Mouse (Mus musculus) adipocyte (in vitro differentiated cells): Measurements from ENCODE around the gene Gm9857.
A peak's percentile ranks its signal among the peaks of the same experiment; 100 is the strongest.

Source experiments
- DNase-seq: peaks from one replicate; pipeline ENCODE4 v3.0.0-alpha.2; 2016; ENCODE audit warnings: low spot score

Gene Gm9857

DNA sequence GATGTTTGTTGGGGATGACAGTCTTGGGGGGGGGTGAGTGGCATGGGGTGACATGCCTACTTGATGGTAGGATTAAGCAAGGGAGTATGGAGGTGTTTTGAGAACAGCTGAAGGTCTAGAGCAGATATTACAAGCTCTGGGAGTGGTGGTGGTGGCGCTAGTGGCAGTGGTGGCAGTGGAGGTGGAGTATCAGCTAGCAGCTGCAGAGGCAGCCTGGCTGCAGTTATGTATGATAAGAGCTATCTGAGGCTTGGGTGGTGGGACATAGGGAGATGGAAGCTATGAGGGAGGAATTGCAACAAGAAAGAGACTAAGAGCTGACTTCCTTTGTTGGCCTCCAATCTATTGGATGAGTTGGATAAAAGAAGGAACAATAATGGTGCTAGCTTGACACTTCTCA, 18.4 kb downstream of the Gm9857 start:
- no peak for DNase-seq

DNA sequence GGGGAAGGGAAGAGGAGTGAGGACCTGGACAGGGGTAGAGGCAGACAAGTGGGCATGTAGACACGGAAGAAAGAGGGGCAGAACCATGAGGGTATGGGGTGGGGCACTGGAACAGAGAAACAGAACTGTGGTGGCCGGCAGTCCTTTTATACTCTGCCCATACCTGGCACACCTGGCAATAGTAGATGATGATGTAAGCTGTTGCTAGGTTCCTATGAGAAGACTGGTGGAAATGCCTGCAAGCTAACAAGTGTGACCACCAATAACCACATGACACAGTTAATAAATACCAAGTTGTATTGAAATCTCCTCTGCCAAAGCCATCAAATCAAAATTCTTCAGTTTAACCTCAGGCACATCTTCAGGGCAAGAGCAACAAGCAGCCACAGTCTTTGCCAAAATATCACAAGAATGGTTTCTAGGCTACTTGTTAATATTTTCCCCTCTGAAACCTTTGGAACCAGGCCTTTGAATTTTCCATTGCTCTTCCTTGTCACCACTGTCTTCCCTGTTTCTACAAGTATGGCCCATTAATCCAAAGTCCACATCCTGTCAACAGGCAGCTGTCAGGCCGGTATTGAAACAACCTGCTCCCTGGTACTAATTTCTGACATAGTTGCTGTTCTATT, 19.7 kb downstream of the Gm9857 start:
- peak; percentile 5 for DNase-seq

DNA sequence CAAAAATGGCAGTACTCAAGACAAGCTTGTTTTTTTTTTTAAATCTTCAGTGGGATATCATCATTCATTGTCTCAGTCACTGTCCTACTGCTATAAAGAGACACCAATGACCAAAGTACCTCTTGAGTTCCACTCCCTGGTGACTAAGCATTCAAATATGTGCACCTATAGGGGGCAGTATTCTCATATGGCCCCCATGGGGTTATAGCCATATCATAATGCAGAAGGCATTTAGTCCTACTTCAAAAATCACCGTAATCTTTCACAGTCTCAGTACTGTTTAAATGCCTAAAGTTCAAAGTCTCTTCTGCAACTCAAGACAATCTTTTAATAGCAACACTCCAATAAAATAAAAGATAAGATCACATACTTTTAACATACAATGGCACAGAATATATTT, 21.4 kb downstream of the Gm9857 start:
- DNase-seq, result no peak

DNA sequence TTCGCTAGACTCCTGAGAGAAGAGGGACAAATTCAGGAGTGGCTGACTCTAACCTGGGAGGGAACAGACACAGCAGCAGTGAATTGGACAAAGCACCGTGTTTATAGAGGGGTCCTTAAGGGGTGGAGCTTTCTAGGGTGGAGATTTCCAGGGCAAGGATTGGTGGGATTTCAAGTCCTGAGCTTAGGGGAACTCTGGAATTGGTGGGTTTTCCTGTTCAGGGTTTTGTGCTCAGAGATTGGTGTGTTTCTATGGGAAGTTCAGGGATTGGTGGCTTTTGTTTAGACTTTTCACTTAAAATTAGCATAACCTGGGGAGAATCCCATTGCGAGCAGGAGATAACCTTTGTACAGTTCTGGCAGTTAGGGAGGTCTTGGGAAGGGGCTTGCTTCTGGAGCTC, 22.3 kb downstream of the Gm9857 start:
- no peak for DNase-seq

DNA sequence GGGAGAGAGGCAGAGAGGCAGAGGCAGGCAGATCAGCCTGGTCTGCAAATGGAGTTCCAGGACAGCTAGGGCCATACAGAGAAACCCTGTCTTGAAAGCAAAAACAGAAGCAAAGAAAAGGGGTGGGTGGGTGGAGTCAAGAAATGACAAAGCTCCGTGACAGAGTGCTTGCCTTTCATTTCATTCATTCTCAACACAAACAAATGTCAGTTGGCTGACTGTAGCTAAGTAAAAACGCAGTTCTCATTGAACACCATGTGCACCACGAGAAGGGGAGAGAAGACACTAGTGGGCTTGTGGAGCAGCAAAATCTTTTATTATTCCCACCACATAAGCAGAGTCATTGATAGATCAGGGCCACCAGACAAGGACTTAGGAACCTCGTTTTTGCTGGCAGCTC, 23.4 kb downstream of the Gm9857 start:
- DNase-seq, result no peak

DNA sequence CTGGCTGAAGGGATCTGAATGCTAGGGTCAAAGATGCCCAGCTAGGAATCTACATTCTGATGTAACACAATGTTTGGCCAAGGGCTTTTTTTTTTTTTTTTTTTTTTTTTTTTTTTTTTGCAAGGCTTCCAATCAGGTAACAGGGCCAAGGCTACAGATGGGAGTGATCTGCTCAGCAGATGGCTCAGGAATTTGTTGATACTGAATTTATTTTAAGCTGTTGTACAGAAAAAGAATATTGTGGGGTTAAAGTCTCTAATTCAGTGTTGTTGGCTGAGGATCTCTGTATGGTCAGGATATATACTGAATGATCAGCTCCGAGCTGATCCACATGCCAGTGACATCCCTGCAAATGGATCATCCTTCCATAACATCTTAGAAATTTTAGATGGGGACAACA, 24.2 kb downstream of the Gm9857 start:
- peak; percentile 53 for DNase-seq

DNA sequence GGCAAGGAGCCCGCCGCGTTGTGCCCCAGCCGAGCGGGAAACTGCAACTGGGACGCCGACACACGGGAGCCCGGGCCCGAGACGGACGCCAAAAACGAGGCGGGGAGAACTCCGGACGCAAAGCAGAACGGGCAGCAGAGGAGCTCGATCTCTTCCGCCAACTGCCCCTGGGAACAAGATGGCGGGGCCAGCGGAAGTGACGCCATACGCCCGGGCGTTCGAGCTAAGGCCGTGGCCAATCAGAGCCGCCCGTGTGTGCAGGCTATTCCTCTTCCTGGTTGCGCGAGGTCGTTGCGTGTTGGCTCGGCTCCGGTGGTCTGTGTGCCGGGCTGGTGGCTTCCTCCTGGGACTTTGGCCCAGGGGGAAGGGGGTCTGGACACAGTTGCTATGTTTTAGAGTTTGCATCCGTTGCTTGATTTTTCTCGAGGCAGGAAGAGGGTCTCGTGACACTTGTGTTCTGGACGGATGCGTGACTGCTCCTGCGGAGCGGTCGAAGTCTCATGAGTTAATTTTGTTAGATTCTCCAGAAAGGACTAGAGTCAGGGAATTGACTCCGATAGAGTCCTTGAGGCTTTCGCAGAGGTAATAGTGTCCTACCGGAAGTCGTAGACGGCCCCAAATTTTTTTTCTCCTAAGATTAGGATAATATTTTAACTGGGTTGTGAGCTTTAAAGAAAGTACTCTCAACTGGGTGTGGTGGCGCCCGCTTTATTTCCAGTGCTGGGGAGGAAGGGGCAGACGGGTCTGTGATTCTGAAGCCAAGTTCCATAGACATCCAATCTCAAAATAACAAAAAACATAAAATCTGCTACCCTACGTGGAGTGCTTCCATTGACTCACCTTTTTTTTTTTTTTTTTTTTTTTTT, 28.5 kb downstream of the Gm9857 start, which contains the start of gene Prpf38b:
TSS of gene Prpf38b (minus strand) at position 180 of the 866 bp plus-strand sequence.
- DNase-seq, result peak; percentile 97

DNA sequence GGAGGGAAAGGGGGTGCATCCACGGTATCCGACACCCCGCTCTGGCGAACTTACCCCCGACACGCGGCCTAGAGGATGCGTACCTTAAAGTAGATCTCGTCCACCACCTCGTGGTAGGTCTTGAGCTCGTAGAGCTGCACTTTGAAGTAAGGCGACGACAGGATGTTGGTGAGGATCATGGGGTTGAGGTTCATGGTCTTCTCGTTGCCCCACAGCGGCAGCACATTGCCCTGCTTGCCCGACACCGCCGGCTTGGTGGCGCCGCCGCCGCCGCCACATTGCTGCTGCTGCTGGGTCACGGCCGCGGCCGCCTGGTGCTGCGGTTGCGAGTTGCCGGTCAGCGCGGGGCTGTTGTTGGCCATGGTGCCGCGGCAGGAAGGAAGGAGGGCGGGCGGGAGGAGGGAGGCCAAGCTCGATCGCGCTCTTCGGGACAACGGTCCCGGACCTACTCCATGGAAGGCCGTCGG, 29.1 kb downstream of the Gm9857 start:
- DNase-seq, result peak; percentile 76

DNA sequence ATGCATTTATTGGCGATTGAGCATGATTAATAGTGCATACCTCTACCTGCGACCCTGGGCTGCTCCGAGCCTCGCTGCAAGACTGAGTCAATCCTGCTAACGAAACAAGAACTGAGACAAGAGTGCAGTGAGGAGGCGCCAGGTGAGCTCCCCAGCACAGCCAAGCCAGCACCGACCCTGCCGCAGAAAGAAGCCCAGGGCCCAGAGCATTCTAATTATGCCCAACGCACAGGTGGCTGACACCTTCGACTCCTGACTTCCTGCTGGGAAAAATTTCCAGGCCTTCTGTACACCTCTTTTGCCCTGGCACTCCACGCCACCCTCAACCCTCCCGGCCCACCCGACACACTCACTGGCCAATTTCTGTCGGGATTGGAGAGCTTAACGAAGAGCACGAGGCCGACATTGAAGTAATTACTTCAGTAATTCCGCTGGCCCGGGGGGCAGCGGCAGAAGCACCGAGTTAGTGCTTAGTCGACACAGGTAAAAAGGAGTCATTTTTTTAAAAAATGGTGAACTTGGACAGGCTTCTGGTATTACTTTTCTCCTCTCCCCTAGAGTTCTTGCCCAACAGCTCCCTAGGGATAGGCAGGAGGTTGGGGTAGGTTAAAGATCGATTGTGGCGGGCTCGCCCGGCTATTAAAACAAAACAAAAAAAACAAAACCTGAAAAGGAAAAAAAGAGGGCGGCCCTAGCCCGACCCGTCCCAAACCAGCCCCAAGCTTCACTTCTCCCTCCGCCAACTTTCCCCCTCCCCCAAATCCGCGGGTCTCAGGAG, 29.8 kb downstream of the Gm9857 start:
- DNase-seq, result peak; percentile 84

DNA sequence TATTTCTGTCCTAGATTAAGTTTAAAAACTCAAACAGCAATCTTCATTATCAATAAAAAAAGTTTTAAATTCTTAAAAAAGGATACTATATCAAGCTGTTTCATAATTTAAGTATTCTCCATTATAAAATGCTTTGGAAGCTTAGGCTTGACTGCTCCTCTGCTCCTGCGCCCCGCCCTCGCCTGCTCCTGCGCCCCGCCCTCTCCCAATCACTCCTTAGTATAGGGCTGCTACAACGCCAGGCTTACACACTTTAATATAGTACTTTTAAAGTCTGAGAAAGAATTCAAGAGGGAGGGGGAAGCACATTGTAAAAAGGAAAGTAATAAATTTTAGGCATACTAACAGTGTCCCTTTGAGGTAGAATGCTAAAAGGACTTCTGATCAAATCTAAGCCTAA, 37.3 kb downstream of the Gm9857 start:
- DNase-seq, result no peak

DNA sequence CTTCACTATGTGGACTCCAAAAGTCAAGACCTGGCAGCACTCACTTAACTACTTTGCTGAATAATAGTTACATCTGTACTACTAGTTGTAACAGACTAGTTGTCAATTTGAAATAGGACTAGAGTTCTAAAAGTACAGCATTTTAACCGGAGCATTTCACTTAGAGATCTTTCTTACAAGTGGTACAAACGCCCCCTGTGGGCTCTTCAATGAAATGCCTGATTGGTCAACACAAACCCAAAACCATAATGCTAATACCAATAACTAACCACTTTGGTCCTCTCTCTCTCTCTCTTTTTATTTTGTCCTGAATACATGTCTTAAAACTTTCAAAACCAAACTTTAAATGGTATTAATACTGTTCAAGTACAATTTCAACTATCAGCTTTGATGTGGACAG, 38.2 kb downstream of the Gm9857 start:
- DNase-seq, result peak; percentile 41

DNA sequence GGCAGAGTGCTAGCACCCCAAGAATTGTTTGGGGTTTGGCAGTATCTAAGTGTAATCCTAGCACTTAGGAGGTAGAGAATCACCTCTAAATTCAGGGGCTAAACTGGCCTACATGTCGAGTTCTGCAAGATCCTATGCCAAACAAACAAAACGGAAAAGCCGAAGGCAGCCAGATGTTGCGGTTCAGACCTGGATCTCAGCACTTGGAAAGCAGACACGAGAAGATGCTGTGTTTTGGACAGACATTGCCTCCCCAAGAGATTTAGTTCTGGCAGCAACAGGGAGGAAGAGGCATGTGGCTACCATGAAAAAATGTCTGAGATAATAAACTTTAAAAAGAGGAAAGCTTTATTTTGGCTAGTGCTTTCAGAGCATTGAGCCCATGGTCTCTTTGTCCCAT, 39.6 kb downstream of the Gm9857 start:
- no peak for DNase-seq

DNA sequence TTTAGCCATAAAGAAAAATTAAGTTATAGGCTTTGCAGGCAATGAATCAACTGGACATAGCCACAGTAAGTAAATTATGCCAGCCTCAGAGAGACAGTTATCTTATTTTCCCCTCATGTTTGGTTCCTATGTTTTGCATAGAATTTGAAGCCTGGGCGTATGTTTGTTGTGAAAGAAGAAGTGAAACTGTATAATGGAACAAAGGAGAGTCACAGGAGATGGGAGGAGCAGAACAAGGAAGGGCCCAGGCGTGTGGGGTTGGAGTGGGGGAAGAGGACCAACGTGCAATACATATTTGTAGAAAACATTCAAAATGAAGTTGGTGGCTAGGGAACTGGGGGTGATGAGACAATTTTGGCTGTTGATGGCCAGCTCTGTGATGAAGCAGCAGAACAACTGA, 40.1 kb downstream of the Gm9857 start:
- DNase-seq, result no peak

DNA sequence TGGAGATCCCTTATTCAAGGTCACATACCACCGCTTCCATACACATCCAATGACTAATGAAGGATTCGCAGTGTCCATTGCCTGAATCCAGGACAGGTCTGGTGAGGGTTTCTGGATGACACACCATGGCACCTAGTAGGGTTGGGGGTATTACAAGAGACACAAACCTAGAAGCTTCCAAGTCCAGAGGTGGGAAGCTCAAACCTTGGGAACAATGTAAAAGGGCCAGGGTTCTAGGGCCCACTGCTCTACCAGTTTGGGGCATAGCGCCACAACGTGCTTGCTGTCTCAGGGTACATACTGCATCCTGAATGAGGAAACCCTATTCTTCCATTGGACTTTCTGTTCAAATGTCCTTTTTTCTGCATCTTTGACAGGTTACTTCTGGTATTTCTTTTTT, 41.6 kb downstream of the Gm9857 start:
- DNase-seq, result no peak

DNA sequence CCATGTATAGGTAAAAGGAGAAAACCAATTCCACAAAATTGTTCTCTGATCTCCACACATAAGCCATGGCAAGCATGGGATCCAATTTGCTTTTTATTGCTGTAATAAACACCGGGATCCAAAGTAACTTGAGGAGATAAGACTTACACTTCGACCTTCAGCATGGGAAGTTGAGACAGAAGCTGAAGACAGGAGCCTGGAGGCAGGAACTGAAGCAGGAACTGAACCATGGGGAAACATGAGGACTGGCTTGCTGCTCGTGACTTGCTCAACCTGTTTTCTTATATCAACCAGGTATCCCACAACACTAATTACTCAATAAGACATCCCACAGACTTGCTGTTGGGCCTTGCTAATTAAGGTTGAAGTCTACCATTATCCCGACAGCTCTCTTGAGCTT, 47.3 kb downstream of the Gm9857 start:
- no peak for DNase-seq

DNA sequence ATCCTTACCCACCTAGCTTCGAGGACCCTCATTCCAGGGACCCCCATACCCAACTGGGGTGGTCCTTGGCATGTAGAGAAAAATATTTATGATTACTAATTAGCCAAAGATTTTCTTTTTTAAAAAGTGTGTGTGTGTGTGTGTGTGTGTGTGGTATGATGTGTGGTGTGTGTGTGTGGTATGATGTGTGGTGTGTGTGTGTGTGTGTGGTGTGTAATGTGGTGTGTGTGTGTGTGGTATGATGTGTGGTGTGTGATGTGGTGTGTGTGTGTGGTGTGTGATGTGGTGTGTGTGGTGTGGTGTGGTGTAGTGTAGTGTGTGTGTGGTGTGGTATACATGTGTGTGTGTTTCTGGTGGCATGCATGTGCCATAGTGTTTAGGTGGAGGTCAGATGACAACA, 48.2 kb downstream of the Gm9857 start:
- no peak for DNase-seq
